Mouse (Mus musculus) lung, embryonic 16.5 days (tissue): ENCODE measurements around the gene Mettl21a. TPM values are rescaled to one million over a fixed set of nuclear protein-coding genes. Genes with fewer than 3 reads are reported as not detected.
"Not testable (repeated sequence)": the region's sequence is repeated elsewhere in the genome, so short reads cannot be mapped to it uniquely, and the experiment has no call there.

Source experiments
- ATAC-seq: fragments of 200-750 bp; cut with Nextera tagmentation; 2 replicates; pipeline ENCODE4 v1.8.0; 2017; ENCODE audit warnings: low read depth, mild to moderate bottlenecking, moderate library complexity
- H3K27ac ChIP-seq: fragments of 300-500 bp; sonication (generic); 2 replicates; pipeline ENCODE4 v1.5.1; 2014; ENCODE audit warnings: mild to moderate bottlenecking, control low read depth, low read length
- H3K27me3 ChIP-seq: fragments of 300-500 bp; sonication (generic); 2 replicates; pipeline ENCODE4 v1.6.1; 2014; ENCODE audit warnings: low read depth, low read length, mixed read lengths; ENCODE audit not compliant: control insufficient read depth, insufficient read depth
- H3K36me3 ChIP-seq: fragments of 300-500 bp; sonication (generic); 2 replicates; pipeline ENCODE4 v1.6.1; 2014; ENCODE audit warnings: low read length; ENCODE audit not compliant: control insufficient read depth, insufficient read depth
- H3K4me1 ChIP-seq: fragments of 300-500 bp; sonication (generic); replicated peaks from 2 replicates; pipeline ENCODE4 v1.6.1; 2014; ENCODE audit warnings: low read length, mixed read lengths; ENCODE audit not compliant: control insufficient read depth, insufficient read depth
- H3K4me2 ChIP-seq: fragments of 300-500 bp; sonication (generic); 2 replicates; pipeline ENCODE4 v1.6.1; 2014; ENCODE audit warnings: low read depth, low read length, control low read depth
- H3K4me3 ChIP-seq: fragments of 300-500 bp; sonication (generic); 2 replicates; pipeline ENCODE4 v1.5.1; 2014; ENCODE audit warnings: mild to moderate bottlenecking, low read length, control low read depth
- H3K9ac ChIP-seq: fragments of 300-500 bp; sonication (generic); 2 replicates; pipeline ENCODE4 v1.6.1; 2014; ENCODE audit warnings: low read length, control low read depth
- H3K9me3 ChIP-seq: fragments of 300-500 bp; sonication (generic); 2 replicates; pipeline ENCODE4 v1.6.1; 2016; ENCODE audit warnings: low read length; ENCODE audit not compliant: control insufficient read depth
- WGBS: fragments of 180-500 bp; shearing (Covaris S2); extraction: QIAGEN DNeasy Blood & Tissue Kit; methylation state at CpG from one replicate; pipeline ENCODE4 v1.1.7; 2014; 5-methylcytosine and 5-hydroxymethylcytosine counted together
- polyA plus RNA-seq: library from polyadenylated mRNA; unstranded; fragments of >200 nt; fragmentation: Nextera tagmentation; extraction: Ambion mirVana; gene quantifications from 2 replicates; pipeline ENCODE4 v1.2.1, GENCODE M21; 2015

Gene Mettl21a
- polyA plus RNA-seq, 1 experiment from 2014 or later: 18.1 TPM

DNA sequence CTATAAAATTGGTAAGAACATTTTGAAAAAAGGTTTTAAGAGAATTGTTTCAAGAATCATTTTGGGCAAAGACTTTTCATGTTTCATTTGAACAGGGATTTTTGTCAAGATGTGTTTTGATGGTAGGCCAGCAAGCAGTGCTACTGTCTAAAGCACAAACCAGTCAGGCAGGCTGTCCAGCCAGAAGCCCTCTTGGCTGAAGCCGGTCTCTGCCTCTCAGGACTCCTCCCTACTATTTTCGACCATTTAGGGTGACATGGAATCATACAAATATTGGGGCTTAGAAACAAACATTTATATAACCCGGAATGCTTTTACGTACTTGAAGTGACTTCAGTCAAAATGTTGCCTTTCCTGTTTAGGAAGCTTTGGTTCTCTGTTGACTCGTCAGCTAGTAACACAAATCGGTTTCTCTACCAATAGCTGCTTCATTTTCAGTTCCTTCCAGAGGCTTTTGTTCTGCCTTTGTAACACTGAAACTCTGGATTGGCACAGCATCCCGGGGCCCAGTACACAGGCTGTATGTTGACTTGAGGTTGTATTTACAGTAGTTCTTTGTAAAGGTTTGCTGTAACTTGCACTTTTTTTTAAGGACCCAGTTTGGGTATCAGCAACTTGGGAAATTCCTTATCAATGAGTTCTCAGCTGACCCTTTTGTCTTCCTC lies 16.5 kb downstream of the Mettl21a start:
- no peaks in the 10 kb centered on the region for H3K27me3 ChIP-seq
- WGBS: 65% methylated on average over 7 of the region's 7 CpGs
- 0 out of 2 replicates have a peak, but pooled peaks cover 3% of the 10 kb centered on the region for H3K4me1 ChIP-seq
- H3K4me3 ChIP-seq: no peak overlapping the region
- peaks cover 9% of the 10 kb centered on the region; the same call in 1 of the 2 replicates for H3K36me3 ChIP-seq
- no peak overlapping the region for H3K4me2 ChIP-seq
- no peak overlapping the region for H3K27ac ChIP-seq
- H3K9me3 ChIP-seq: no peaks in the 10 kb centered on the region
- ATAC-seq: 0 out of 2 replicates have a peak, but pooled peaks have one; percentile 61
- no peak overlapping the region for H3K9ac ChIP-seq

DNA sequence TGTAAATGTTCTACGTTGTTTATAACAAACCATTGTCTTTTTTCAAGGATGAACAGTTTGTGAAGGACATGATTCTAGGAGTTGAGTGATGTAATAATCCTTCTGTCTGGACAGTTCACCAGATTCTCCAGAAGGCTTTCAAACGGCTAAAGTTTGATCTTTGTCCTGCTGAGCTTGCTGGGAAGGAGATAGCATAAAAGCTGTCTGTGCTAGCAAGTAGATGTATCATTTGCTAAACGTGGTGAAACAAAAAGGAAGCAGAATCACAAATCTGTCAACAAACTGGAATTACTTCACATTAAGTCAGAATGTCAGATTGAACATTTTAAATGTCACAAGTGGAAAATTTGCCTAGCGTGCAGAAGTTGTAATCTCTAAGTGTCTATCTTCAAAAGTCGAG lies 18.1 kb downstream of the Mettl21a start:
- Histone ChIP-seq H3K36me3 (peaks cover 6% of the 10 kb centered on the region; the same call in 1 of the 2 replicates), H3K9ac (no peak overlapping the region)
- ATAC-seq: no peak

DNA sequence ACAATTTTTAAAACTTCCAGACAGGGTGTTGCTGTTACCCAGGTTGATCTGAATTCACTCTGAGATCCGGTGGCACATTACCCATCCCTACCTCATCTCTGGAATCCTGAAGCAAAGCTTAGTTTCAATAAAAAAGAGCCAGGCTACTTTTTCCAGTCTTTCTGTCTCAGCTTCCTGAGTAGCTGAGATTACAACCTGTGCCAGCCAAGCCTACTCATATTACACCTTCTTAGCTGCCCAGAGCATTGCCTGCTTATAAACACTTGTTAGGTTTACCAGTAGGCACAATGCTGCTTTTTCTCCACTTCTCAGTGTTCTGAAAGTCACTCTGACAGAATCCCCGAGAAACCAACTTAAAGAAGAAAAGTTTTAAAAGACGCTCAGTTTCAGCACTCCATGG lies 38.2 kb downstream of the Mettl21a start:
- no peaks in the 10 kb centered on the region for H3K27me3 ChIP-seq
- ATAC-seq: no peak
- peaks cover 21% of the 10 kb centered on the region for H3K36me3 ChIP-seq
- no peak overlapping the region for H3K4me3 ChIP-seq
- no peak overlapping the region for H3K9ac ChIP-seq
- H3K4me1 ChIP-seq: no peaks in the 10 kb centered on the region
- no peaks in the 10 kb centered on the region for H3K9me3 ChIP-seq
- no peak overlapping the region for H3K4me2 ChIP-seq
- WGBS: 91% methylated on average over 3 of the region's 3 CpGs
- H3K27ac ChIP-seq: no peak overlapping the region

More for the DNA sequence above, 18.1 kb downstream of the Mettl21a start:
- H3K27ac ChIP-seq: no peak overlapping the region
- no peak overlapping the region for H3K4me3 ChIP-seq
- H3K9me3 ChIP-seq: no peaks in the 10 kb centered on the region
- WGBS: 50% methylated on average over 5 of the region's 5 CpGs
- H3K4me1 ChIP-seq: 0 out of 2 replicates have a peak, but pooled peaks cover 3% of the 10 kb centered on the region
- H3K4me2 ChIP-seq: no peak overlapping the region
- H3K27me3 ChIP-seq: no peaks in the 10 kb centered on the region

DNA sequence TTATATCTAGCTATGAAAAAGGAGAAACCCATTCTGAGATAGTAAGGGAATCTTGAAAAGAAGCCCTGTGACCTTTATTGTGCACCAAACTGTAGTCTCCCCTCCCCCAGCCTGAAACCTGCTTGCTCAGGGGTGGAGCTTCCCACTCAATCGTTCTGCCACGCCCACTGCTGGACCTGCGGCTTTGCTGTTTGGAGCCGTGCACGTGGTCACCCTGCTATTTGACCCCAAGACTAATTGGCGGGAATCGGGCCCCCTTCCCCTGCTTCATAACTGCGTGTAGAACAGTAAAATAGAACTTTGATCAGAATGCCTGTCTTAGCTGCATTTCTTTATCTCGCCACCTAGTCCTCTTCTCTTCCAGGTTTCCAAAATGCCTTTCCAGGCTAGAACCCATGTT lies 39.1 kb downstream of the Mettl21a start:
- not testable (repeated sequence) for H3K4me2 ChIP-seq, ATAC-seq, H3K27ac ChIP-seq, H3K9me3 ChIP-seq, H3K4me3 ChIP-seq, H3K27me3 ChIP-seq, H3K9ac ChIP-seq, H3K4me1 ChIP-seq
- WGBS: 60% methylated on average over 9 of the region's 9 CpGs
- peaks cover 21% of the 10 kb centered on the region for H3K36me3 ChIP-seq

DNA sequence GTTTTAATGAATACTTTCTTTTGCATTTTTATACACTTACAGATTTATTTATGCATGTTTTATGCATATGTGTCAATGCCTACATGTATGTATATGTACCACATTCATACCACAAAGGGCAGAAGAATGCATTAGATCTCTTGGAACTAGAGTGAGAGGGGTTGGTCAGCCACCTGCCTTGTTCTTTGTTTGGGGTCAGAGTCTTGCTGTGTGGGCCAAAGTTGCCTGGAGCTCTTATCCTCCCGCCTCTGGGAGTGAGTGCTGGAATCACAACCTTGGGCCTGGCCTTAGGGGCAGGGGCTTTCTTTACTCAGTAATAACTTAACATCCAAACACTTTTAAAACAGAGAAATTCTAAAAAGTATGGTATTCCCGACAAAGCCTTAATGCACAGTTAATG lies 40.3 kb downstream of the Mettl21a start:
- Histone ChIP-seq H3K27me3 (no peaks in the 10 kb centered on the region), H3K27ac (no peak overlapping the region), H3K4me3 (no peak overlapping the region), H3K36me3 (peaks cover 17% of the 10 kb centered on the region), H3K9me3 (no peaks in the 10 kb centered on the region), H3K9ac (no peak overlapping the region), H3K4me1 (no peaks in the 10 kb centered on the region), H3K4me2 (no peak overlapping the region)
- 88% methylated on average over 2 of the region's 2 CpGs for WGBS
- no peak for ATAC-seq

DNA sequence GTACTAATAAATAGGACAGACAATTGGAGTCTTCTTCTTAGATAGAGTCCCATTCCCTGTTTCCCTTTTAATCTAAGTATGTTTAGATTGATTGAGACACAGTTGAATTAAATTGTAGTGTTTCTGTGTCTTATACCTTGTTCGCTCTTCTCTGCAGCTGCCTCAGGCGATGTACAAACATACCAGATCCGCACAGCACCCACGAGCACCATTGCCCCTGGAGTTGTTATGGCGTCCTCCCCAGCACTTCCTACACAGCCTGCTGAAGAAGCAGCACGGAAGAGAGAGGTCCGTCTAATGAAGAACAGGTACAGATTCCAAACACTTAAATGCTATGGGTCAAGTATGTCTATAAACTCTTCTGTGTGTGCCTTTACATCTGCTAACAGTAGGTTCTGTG lies 41.0 kb downstream of the Mettl21a start:
- no peak overlapping the region for H3K27ac ChIP-seq
- ATAC-seq: no peak
- H3K4me3 ChIP-seq: no peak overlapping the region
- no peak overlapping the region for H3K9ac ChIP-seq
- H3K9me3 ChIP-seq: no peaks in the 10 kb centered on the region
- H3K4me2 ChIP-seq: no peak overlapping the region
- H3K36me3 ChIP-seq: peaks cover 11% of the 10 kb centered on the region
- no peaks in the 10 kb centered on the region for H3K27me3 ChIP-seq
- no peaks in the 10 kb centered on the region for H3K4me1 ChIP-seq
- WGBS: 88% methylated on average over 7 of the region's 7 CpGs

DNA sequence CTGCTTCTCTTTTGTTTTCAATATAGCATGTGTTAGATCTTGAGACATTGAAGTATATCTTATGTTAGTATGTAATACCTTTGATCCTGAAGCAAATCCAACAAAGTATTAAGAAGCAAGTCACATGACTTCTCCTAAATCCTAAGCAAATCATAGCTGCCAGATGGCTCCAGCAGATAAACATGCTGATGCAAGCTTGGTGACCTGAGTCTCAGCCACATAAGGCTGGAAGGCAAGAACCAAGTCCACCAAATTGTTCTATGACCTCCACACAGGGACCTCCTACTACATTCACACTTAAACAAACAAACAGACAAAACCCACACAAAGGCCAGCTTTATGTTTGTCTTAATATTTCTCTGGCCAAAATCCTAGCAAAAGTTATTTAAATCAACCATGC lies 48.8 kb downstream of the Mettl21a start:
- Histone ChIP-seq H3K27ac (no peak overlapping the region), H3K27me3 (no peaks in the 10 kb centered on the region), H3K36me3 (peaks cover 20% of the 10 kb centered on the region), H3K4me2 (no peak overlapping the region), H3K4me1 (no peaks in the 10 kb centered on the region), H3K9ac (no peak overlapping the region), H3K9me3 (no peaks in the 10 kb centered on the region), H3K4me3 (no peak overlapping the region)
- ATAC-seq: no peak

DNA sequence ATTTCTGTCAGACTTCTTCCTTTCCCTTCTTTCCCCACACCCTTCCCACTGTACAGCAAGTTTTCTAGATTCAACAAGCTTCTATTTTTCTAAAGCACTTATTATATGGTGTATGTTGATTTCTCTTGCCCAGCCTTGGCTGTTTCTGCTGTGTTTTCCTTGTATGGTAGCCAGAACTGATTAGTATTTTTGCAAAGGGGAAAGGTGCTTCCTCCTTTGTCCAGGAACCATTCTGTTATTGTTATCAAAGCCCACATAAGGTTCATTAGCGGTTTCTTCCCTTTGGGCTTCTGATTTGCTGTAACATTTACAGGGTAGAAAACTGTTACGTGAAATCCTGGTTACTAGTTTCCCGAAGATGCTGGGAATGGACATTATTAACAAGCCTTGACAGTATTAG lies 56.9 kb downstream of the Mettl21a start:
- H3K9me3 ChIP-seq: no peaks in the 10 kb centered on the region
- H3K9ac ChIP-seq: no peak overlapping the region
- H3K36me3 ChIP-seq: peaks cover 7% of the 10 kb centered on the region
- 86% methylated on average over 3 of the region's 3 CpGs for WGBS
- no peak overlapping the region for H3K4me2 ChIP-seq
- H3K4me1 ChIP-seq: no peaks in the 10 kb centered on the region
- no peaks in the 10 kb centered on the region for H3K27me3 ChIP-seq
- H3K4me3 ChIP-seq: no peak overlapping the region
- H3K27ac ChIP-seq: no peak overlapping the region
- ATAC-seq: no peak
